35 mouse cellular contexts compared by ENCODE assay signal in genomic region chr2:62480285-62481198, GRCm38 (mm10). TPM values are rescaled to one million over a fixed set of nuclear protein-coding genes. Genes with fewer than 3 reads are reported as not detected.
DNase-seq lines count a peak whose midpoint lies in the region; ATAC-seq lines count a peak whose summit lies in the region.
"Had no signal": no experiment of that assay in that cellular context is flagged by ENCODE, and none has a peak within 500 bp of the region (broad histone marks: within the 10 kb centered on the region; RNA-seq: fewer than 3 reads in every experiment).

No protein-coding gene starts in this region.

- ATAC-seq in neural tube, embryonic 12.5 days (ENCODE audit: low FRiP score, low read depth), result peak; percentile 29; the same call in 1 of the 2 replicates
- ATAC-seq in hindbrain, embryonic 16.5 days, result peak; percentile 48; the same call in 1 of the 2 replicates
- ATAC-seq: inflammation-experienced regulatory T-cells, adult 6 months; liver, postnatal 0 days; Patski had no signal

- H3K4me3 ChIP-seq in neural tube, embryonic 12.5 days, result no peak overlapping the region
- no peak overlapping the region for H3K4me3 ChIP-seq in hindbrain, embryonic 16.5 days (ENCODE audit: low read length)
- H3K4me3 ChIP-seq: heart, adult 2 months; heart, embryonic 13.5 days; limb, embryonic 12.5 days had no signal

- intact Hi-C loops in heart, postnatal 10 days (cut with DNase I), result no loop called here

- no peaks in the 10 kb centered on the region for H3K36me3 ChIP-seq in neural tube, embryonic 12.5 days
- no peaks in the 10 kb centered on the region for H3K36me3 ChIP-seq in hindbrain, embryonic 16.5 days (ENCODE audit: control insufficient read depth, insufficient read depth, low read length)
- H3K36me3 ChIP-seq: G1E; heart, embryonic 13.5 days; limb, embryonic 12.5 days had no signal

- 71% methylated on average over 9 of the region's 9 CpGs for WGBS in neural tube, embryonic 12.5 days
- 68% methylated on average over 9 of the region's 9 CpGs for WGBS in hindbrain, embryonic 16.5 days

- no peaks in the 10 kb centered on the region for H3K9me3 ChIP-seq in neural tube, embryonic 12.5 days
- no peaks in the 10 kb centered on the region for H3K9me3 ChIP-seq in hindbrain, embryonic 16.5 days (ENCODE audit: control insufficient read depth, low read length)
- H3K9me3 ChIP-seq: G1E; heart, embryonic 13.5 days; limb, embryonic 12.5 days had no signal

- peak; percentile 66 for DNase-seq in heart, adult 11 months
- no peak for DNase-seq in heart, postnatal 10 days
- no peak for DNase-seq in neural tube, embryonic 10.5 days (ENCODE audit: extremely low spot score, low spot score)
- DNase-seq in kidney, adult 11 months, result no peak
- no peak for DNase-seq in layer of hippocampus, adult 18-20 months (ENCODE audit: low spot score in 2 of 2)
- DNase-seq: adrenal gland, postnatal 36 days; B cell, adult 2 months; cerebellum, adult 11-12 months; cerebellum, postnatal 10 days; gastrocnemius, postnatal 25 days; heart, adult 2 months; kidney, adult 8-10 months; kidney, postnatal 10 days; layer of hippocampus, postnatal 36 days; liver, postnatal 0 days; lung, postnatal 10 days had no signal

- H3K27me3 ChIP-seq in neural tube, embryonic 12.5 days (replicated peaks), result no peaks in the 10 kb centered on the region
- no peaks in the 10 kb centered on the region for H3K27me3 ChIP-seq in hindbrain, embryonic 16.5 days (replicated peaks; ENCODE audit: control insufficient read depth, insufficient read depth, low read length)
- H3K27me3 ChIP-seq: CH12.LX; heart, embryonic 13.5 days; limb, embryonic 12.5 days had no signal

- no peak overlapping the region for H3K27ac ChIP-seq in neural tube, embryonic 12.5 days
- no peak overlapping the region for H3K27ac ChIP-seq in hindbrain, embryonic 16.5 days (ENCODE audit: low read depth, low read length)
- H3K27ac ChIP-seq: heart, adult 2 months; heart, embryonic 13.5 days; limb, embryonic 12.5 days had no signal

- H3K4me2 ChIP-seq in neural tube, embryonic 12.5 days (replicated peaks), result no peak overlapping the region
- H3K4me2 ChIP-seq in hindbrain, embryonic 16.5 days (ENCODE audit: low read length), result no peak overlapping the region
- H3K4me2 ChIP-seq: heart, embryonic 13.5 days; limb, embryonic 12.5 days; liver, embryonic 11.5 days had no signal

- no peaks in the 10 kb centered on the region for H3K4me1 ChIP-seq in neural tube, embryonic 12.5 days
- H3K4me1 ChIP-seq in hindbrain, embryonic 16.5 days (ENCODE audit: control insufficient read depth, insufficient read depth, low read depth, low read length), result no peaks in the 10 kb centered on the region
- H3K4me1 ChIP-seq: heart, embryonic 13.5 days; limb, embryonic 12.5 days had no signal

- no peak overlapping the region for H3K9ac ChIP-seq in neural tube, embryonic 12.5 days
- no peak overlapping the region for H3K9ac ChIP-seq in hindbrain, embryonic 16.5 days (ENCODE audit: low read depth, low read length)
- H3K9ac ChIP-seq: heart, embryonic 13.5 days; limb, embryonic 12.5 days; liver, postnatal 0 days had no signal

RNA-seq across cellular contexts. Expression of gene Gcg, which starts 2.9 kb away (rescaled TPM):
- not detected for total RNA-seq in heart, postnatal 10 days (2021)
- polyA plus RNA-seq in neural tube, embryonic 12.5 days (2016; fragmentation: Nextera tagmentation; extraction: Ambion mirVana), result 0.42 TPM in 1 of 2 replicates, not detected in the other
- 0.24 TPM in 2 replicates for polyA plus RNA-seq in hindbrain, embryonic 16.5 days (2015; fragmentation: Nextera tagmentation; extraction: Ambion mirVana)
- total RNA-seq in layer of hippocampus, adult 18-20 months (2021), result not detected
- total RNA-seq: adrenal gland, adult 18-20 months; adrenal gland, postnatal 36 days; gastrocnemius, postnatal 25 days; heart, adult 2 months; heart, postnatal 25 days; layer of hippocampus, adult 8-10 months; layer of hippocampus, postnatal 36 days; left cerebral cortex, postnatal 14 days; megakaryocyte progenitor cell, adult 5-6 weeks; monocyte, adult 5-6 weeks had no signal
- polyA plus RNA-seq: embryonic facial prominence, embryonic 11.5 days; heart, adult 2 months; heart, embryonic 13.5 days; liver, postnatal 0 days; Patski; spleen, adult 2 months; testis, adult 2 months; urinary bladder, adult 2 months had no signal
